Mouse (Mus musculus) MEL (cell line): ENCODE results near the gene Stn1.

Experiments
- BHLHE40 ChIP-seq: IDR thresholded peaks from 2 replicates; pipeline ENCODE4 v1.6.1; 2012; ENCODE audit warnings: low read depth, mild to moderate bottlenecking, inconsistent platforms, low read length, improper control_type of control experiment, borderline replicate concordance
- CHD2 ChIP-seq: IDR thresholded peaks from 2 replicates; pipeline ENCODE4 v1.6.1; 2011; ENCODE audit warnings: low read length, improper control_type of control experiment
- CTCF ChIP-seq, 3 experiments: IDR thresholded peaks in 2 of 3; conservative IDR thresholded peaks in 1 of 3; 2 replicates each; pipeline ENCODE4 v1.5.1; 2011 to 2012; ENCODE audit warnings: low read length in 3 of 3, low read depth in 2 of 3, mild to moderate bottlenecking in 2 of 3, improper control_type of control experiment in 1 of 3, inconsistent platforms in 1 of 3, mixed read lengths in 1 of 3, moderate library complexity in 1 of 3; ENCODE audit not compliant: control insufficient read depth in 1 of 3, insufficient read depth in 1 of 3, poor library complexity in 1 of 3, severe bottlenecking in 1 of 3
- E2F4 ChIP-seq: IDR thresholded peaks from 2 replicates; pipeline ENCODE4 v1.6.1; 2011; ENCODE audit warnings: low read depth, low read length, improper control_type of control experiment, borderline replicate concordance
- EP300 ChIP-seq, 2 experiments: IDR thresholded peaks; 2 replicates each; pipeline ENCODE4 v1.6.1; 2011; ENCODE audit warnings: improper control_type of control experiment in 2 of 2, low read length in 2 of 2, low read depth in 1 of 2, mild to moderate bottlenecking in 1 of 2
- ETS1 ChIP-seq: IDR thresholded peaks from 2 replicates; pipeline ENCODE4 v1.6.1; 2012; ENCODE audit warnings: low read depth, mild to moderate bottlenecking, inconsistent platforms, low read length, improper control_type of control experiment, moderate library complexity
- HCFC1 ChIP-seq: IDR thresholded peaks from 2 replicates; pipeline ENCODE4 v1.6.1; 2012; ENCODE audit warnings: low read depth, mild to moderate bottlenecking, inconsistent platforms, low read length, improper control_type of control experiment, moderate library complexity
- MAFK ChIP-seq: IDR thresholded peaks from 2 replicates; pipeline ENCODE4 v1.6.1; 2011; ENCODE audit warnings: low read depth, mild to moderate bottlenecking, low read length, improper control_type of control experiment, borderline replicate concordance
- NRF1 ChIP-seq: IDR thresholded peaks from 2 replicates; pipeline ENCODE4 v1.6.1; 2014; ENCODE audit warnings: low read depth, mild to moderate bottlenecking, inconsistent platforms, low read length, improper control_type of control experiment, moderate library complexity; ENCODE audit not compliant: poor library complexity, insufficient read depth, severe bottlenecking
- POLR2A ChIP-seq, 2 experiments: IDR thresholded peaks; 2 replicates each; pipeline ENCODE4 v1.6.1; 2011 to 2012; ENCODE audit warnings: low read length in 2 of 2, mild to moderate bottlenecking in 2 of 2, control low read depth in 1 of 2, improper control_type of control experiment in 1 of 2, low read depth in 1 of 2, moderate library complexity in 1 of 2; ENCODE audit not compliant: control insufficient read depth in 1 of 2, insufficient read depth in 1 of 2, poor library complexity in 1 of 2
- POLR2AphosphoS2 ChIP-seq: IDR thresholded peaks from 2 replicates; pipeline ENCODE4 v1.6.1; 2011; ENCODE audit warnings: low read length, improper control_type of control experiment
- POLR2AphosphoS5 ChIP-seq: IDR thresholded peaks from 2 replicates; pipeline ENCODE4 v1.6.1; 2012; ENCODE audit warnings: low read depth, borderline replicate concordance, mild to moderate bottlenecking, inconsistent platforms, low read length, moderate library complexity, mixed read lengths
- RAD21 ChIP-seq: IDR thresholded peaks from 2 replicates; pipeline ENCODE4 v1.6.1; 2011; ENCODE audit warnings: mild to moderate bottlenecking, low read depth, low read length, improper control_type of control experiment
- ZC3H11A ChIP-seq: IDR thresholded peaks from 2 replicates; pipeline ENCODE4 v1.6.1; 2012; ENCODE audit warnings: low read depth, mild to moderate bottlenecking, inconsistent platforms, low read length, improper control_type of control experiment

GRCm38 (mm10) chr19:47497313-47497712 lies 40.0 kb downstream of the Stn1 start:
- TF ChIP-seq ZC3H11A (no peak), CTCF (IDR thresholded peaks at IDR 0.05 in 2 of 3, conservative IDR thresholded peaks at IDR 0.05 in 1 of 3; ENCODE audit: control insufficient read depth in 1 of 3, insufficient read depth in 1 of 3, low read depth in 2 of 3, low read length in 3 of 3, poor library complexity in 1 of 3, severe bottlenecking in 1 of 3) (no peak), POLR2AphosphoS5 (no peak), POLR2A (IDR thresholded peaks at IDR 0.05; ENCODE audit: control insufficient read depth in 1 of 2, insufficient read depth in 1 of 2, low read depth in 1 of 2, low read length in 2 of 2, poor library complexity in 1 of 2) (no peak), CHD2 (no peak), RAD21 (no peak), POLR2AphosphoS2 (no peak), BHLHE40 (no peak), HCFC1 (no peak), E2F4 (no peak), NRF1 (no peak), EP300 (IDR thresholded peaks at IDR 0.05; ENCODE audit: low read depth in 1 of 2, low read length in 2 of 2) (no peak), ETS1 (no peak), MAFK (no peak)
